Mouse (Mus musculus): ENCODE measurements around the gene Cbfa2t2.

The Cbfa2t2 gene

DNA sequence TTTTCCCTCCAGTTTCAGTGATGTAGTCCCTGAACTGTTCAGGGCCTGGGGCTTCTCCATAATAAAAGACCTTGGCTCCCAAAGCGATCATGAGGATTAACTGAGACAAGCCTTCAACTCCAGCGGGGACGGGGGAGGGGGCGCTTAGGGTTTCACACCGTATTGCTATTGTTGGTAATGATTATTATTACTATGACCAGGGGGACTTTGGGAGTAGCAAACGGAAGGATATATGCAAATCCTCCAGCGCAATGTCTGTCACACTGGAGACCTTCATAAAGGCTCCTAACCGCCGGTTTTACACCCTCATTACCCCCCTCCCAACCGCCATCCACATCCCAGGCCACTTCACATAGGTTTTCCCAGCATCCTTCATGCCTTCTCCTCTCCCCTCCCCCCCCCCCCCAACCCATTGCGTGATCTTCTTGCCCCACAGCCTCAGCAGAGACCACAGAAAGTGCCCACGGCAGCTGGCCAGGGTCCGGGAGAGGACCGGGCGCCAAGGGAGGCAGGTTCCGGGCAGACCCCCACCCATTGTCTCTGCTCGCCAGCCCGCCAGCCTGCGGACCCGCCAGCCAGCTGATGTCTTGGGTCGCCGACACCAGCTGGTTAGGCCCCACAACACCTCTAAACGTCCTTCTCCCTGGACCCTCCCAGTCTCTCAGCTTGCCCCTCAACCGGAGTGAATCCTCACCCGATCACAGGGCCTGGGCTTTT, 9.9 kb upstream of the Cbfa2t2 start:
- DNase-seq (ENCODE audit: low spot score): no peak

DNA sequence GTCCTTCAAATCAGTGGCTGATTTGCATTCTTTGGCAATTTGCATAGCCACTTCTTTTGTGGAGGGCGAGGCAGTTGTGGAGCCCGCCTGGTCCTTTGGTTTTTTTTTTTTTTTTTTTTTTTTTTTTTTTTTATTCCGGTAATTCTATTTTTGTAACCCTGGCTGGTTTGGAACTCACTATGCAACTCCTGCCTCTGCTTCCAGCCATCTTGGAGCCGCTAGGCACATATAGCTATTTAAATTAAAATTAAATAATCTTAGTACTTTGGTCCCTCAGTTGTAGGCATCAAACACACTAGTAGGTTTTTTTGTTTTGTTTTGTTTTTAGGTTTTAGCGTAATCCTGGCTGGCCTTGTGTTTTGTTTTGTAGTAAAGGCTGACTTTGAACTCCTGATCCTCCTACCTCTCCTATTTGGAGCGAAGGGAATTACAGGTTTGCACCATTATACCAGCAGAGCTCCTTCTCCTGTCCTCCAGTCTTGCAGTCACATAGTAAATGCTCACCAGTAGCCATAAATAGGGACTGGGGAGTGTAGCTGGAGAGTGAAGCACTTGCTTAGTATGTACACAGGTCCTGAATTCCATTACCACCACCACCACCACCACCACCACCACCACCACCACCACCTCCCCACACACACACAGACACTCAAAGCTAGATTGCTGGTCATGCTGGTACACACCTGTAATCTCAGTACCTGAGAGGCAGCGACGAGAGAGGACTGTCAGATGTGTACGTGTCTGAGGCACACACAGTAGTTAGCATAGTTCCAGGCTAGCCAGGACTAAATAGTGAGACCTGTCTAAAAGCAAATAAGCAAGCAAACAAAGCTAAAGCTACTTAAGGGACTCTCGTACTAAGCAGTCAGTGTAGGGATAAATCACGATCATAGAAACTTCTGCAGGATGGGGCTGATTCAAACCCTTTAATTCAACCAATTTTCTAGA, 9.1 kb upstream of the Cbfa2t2 start:
- DNase-seq (ENCODE audit: low spot score): no peak

DNA sequence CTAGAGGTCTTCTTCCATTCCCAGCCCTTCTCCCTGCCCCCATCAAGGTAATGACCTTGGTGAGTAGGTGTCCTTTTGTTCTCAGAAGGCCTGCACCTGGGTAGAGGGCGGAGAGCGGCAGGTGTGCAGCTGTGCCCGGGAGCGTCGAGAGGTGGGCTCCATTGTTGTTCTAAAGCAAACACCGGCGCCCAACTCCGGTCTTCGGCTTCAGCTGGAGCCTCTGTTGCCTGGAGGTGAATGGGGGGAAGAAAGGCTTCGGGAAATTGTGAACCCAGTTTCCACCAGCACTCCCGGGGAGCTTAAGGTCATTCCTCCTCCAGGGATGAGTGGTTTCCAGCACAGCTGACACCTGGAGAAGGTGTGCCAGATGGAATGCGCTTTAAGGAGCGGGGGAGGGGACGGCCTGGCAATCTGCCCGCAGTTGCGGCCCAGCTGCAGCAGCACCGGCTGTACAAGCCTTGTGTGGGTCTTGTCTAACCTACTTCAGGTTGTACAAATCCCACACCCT, 8.4 kb upstream of the Cbfa2t2 start:
- DNase-seq (ENCODE audit: low spot score): no peak

DNA sequence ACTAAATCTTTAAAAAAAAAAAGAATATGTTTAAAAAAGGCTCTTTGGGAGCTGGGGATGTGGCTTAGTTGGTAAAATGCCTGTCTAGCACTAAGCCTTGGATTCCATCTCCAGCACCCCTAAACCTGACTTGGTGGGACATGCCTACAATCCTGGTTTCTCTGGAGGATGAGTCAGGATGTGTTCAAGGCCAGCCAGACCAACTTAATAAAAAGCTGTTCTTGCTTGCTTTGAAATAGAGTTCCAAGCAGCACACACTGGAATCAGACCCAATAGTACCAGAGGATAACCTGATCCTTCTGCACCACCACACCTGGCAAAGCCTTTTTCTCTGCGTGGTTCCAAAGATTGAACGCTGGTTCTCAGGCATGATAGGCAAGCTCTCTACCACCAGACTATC, 5.7 kb upstream of the Cbfa2t2 start:
- DNase-seq (ENCODE audit: low spot score): no peak

DNA sequence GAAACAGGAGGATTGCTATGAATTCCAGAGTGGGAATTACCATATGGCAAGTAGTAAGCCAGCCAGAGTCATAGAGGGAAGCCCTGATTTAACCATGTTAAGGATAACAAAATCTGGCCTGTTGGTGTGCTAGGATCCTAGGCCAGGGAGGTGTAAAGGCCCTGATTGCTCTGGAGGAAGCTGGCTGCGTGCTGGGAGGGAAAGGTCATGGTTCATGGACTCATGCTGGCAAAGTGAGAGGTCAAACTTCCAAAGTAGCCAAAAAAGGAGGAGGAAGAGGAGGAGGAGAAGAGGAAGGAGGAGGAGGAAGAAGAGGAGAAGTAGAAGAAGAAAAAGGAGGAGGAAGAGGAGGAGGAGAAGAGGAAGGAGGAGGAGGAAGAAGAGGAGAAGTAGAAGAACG, 3.6 kb upstream of the Cbfa2t2 start:
- no peak for DNase-seq (ENCODE audit: low spot score)

DNA sequence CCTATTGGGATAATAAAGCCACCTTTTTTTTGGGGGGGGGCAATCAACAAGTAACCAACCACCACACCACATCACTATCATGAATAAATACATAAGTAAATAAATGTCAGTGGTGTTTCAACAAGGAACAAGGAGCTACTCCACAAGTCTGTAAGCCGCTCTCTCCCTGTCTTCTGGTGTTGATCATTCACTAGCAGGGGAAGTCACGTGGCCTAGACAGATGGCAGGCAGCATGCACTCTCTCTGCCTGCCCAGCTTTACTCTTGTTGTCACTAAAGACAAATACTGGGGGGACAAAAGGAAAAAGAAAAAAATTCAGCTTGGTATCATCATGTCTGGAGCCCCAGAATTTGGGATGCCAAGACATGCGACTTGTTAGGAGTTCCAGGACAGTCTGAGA, 2.9 kb upstream of the Cbfa2t2 start:
- DNase-seq (ENCODE audit: low spot score): no peak

DNA sequence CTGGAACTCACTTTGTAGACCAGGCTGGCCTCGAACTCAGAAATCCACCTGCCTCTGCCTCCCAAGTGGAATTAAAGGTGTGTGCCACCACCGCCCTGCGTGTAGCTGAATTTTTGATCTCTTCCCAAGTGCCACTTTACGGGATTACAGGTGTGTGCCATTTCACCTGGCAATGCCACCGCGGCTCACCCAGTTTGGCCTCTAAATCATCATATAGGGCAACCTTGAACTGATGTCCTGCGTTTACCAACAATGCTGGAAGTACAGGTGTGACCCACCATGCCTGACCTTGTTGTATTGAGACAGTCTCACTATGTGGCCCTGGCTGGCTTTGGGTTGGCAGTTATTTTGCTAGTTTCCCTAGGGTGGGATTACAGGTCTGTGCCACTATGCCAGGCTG, 1.6 kb upstream of the Cbfa2t2 start:
- no peak for DNase-seq (ENCODE audit: low spot score)

DNA sequence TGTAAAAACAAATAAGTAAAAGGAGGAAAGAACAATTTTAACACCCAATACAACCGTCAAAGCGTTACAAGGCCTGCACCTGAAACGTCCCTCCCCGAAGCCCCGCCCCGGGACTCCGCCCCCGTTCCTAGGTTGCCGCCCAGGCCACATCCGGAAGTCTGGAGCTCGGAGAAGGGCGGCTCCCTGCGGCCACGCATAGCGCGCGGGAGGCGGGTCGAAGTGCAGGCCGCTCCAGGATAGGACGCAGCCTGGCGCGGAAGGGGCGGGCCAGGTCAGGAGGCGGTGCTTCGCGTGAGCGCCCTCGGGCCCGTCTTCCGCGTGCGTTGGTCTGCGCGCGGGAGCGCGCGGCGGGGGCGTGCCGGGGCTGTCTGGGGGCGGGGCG, 214 bp upstream of the Cbfa2t2 start:
- peak; percentile 96 for DNase-seq (ENCODE audit: low spot score)

DNA sequence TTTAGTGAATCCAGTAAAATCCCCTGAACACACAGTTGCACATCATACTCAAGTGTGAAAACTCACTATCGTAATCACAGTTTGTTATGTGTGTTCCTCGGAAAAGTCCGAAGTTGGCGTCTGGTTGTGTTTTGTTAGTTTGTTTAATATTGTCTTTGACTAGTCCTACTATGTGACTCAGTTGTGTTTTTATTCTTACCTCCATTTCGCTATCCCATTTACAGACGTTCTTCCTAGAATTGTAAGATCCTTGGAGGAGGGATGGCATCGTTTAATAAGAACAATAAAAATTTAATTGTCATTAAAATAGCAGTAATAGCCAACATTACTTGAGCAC, 878 bp downstream of the Cbfa2t2 start:
- DNase-seq (ENCODE audit: low spot score): no peak

DNA sequence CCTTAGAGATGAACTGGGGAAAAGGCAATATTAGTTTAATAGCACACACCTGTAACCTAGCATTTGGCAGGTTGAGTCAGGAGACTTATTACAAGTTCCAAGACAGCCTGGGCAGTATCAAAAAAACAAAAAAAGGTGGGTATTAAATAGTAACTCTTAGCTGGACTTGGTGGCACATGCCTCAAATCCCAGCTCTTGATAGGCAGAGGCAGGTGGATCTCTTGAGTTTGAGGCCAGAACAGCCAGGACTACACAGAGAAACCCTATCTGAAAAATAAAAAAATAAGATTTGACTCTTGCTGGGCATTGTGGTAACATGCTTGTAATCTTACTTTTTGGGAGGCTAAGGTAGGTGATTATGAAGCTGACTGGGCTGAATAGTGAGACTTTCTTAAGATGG, 4.2 kb downstream of the Cbfa2t2 start:
- no peak for DNase-seq (ENCODE audit: low spot score)

DNA sequence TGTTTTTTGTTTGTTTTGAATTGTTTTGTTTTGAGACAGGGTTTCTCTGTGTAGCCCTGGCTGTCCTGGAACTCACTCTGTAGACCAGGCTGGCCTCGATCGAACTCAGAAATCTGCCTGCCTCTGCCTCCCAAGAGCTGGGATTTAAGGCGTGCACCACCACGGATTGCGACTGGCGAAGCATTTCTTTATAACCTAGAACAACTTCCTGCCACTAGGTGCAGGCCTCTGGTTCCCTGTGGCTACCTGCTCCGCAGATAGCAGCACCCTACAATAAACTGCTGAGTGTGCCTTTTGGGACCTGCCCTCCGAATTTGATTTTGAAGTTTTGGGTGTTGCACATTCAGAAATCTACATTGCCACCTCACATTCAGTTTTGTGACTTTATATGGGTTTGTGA, 11.5 kb downstream of the Cbfa2t2 start:
- no peak for DNase-seq (ENCODE audit: low spot score)

DNA sequence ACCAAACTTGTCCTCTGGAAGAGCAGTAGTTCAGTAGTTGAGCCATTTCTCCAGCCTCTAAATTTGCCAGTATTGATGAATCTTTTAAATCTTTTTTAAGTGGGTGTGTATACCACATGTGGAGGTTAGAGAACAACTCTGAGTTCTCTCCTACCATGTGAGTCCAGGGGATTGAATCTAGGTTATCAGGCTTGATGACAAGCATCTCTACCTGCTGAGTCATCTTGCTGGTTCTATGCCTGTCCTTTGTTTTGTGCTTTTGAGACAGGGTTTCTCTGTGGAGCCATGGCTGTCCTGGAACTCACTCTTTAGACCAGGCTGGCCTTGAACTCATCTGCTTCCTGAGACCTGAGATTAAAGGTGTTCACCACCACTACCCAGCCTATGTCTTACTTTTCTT, 12.4 kb downstream of the Cbfa2t2 start:
- DNase-seq (ENCODE audit: low spot score): no peak

DNA sequence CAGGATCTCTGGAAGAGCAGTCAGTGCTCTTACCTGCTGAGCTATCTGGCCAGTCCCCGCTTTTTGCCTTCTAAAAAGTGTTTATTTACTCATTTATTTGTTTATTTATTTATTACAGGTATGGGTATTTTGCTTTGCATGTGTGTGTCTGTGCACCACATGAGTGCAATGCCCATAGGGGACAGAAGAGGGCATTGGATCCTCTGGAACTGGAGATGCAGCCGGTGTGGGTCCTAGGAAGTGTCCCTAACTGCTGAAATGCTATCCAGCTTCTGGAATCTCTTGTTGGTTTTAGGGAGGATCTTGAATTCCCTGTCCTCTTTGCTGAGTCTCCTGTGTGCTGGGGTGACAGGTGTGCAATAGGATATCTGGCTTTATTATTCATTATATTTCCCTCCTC, 16.7 kb downstream of the Cbfa2t2 start:
- no peak for DNase-seq (ENCODE audit: low spot score)

DNA sequence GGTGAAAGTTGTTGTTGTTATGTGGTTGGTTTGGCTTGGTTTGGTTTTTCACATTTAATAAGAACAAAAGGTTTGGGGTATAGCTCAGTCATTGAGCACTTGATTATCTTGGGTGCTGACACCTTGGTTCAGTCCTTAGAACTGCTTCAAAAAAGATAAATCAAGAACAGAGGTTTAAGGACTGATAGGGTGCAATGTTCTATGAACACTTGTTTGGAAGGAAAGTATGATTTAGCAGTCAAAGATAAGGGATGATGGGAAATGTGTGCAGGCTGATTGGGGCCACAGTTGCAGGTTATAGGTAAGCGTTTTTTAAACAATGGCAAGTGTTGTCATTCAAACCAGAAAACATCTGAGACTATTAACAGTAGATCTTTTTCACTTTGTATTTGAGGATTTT, 17.8 kb downstream of the Cbfa2t2 start:
- DNase-seq (ENCODE audit: low spot score): no peak

DNA sequence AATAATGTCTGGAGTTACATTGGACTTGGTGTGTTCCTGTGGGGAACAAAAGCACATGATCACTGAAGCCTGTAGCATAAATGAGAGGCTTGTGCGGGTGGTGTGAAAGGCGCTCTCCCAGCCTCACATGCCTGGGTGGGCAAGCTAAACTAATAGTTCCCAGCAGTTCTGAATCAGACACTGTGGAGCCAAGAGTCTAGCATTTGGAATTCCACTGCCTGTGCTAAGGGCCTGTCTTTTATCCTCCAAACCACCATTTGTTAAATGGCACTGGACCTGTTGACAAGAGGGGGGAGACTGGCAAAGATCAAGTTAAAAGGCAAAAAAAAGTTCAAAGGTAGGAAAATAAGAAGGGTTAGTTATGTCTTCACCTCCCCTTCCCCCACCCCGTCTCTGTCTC, 18.3 kb downstream of the Cbfa2t2 start:
- DNase-seq (ENCODE audit: low spot score): no peak

DNA sequence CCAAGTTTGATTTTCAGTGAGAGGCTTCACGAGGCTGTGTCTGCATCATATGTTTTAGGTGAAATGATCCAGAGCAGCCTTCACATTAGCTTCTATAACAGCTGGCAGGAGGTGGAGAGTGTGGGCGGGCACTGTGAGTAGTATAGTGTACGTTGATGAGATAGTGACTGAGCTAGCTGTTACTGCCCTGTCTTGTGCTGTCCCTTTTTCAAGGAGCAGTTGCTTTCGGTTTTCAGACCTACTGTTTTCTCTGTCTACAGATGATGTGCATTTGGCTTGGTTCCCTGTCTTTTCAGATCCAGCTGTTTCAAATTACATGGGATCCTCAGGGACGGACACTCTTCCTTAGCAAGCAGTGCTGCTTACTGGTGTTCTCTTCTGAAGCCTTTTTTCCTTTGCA, 19.5 kb downstream of the Cbfa2t2 start:
- DNase-seq (ENCODE audit: low spot score): peak; percentile 28

DNA sequence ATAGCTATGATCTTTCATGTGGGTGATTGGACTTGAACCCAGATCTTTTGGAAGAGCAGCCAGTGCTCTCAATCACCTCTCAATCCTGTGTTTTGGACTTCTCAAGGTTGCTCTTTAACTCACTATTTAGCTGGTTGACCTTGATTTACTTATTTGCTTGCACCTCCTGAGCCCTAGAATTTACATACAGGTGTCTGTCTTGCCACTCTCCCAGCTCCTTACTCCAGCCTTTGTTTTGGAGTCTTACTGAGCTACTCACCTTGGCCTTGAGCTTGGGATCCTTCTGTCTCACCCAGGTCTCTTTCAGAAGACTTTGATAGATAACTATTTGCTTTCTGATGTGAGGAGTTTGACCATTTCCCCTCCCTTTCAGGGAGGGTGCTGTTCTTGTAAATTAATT, 20.3 kb downstream of the Cbfa2t2 start:
- DNase-seq (ENCODE audit: low spot score): no peak

DNA sequence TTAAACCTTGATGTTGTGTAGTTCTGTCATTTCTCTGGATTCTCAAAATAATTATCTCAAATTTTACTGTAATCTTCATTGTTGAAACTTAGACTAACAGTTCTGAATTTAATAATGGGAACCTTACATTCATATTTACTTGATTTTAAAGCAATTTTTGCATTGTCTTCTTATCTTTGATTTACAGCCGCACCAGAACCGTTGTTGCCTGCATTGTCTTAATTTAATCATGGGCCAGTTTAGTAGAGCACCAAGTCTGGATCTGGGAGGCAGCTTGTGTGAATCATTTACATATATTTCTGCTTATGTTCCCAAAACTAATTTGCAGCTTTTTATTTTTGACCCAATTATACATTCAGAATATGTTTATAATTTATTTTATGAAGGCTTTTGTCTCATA, 23.0 kb downstream of the Cbfa2t2 start:
- DNase-seq (ENCODE audit: low spot score): no peak

DNA sequence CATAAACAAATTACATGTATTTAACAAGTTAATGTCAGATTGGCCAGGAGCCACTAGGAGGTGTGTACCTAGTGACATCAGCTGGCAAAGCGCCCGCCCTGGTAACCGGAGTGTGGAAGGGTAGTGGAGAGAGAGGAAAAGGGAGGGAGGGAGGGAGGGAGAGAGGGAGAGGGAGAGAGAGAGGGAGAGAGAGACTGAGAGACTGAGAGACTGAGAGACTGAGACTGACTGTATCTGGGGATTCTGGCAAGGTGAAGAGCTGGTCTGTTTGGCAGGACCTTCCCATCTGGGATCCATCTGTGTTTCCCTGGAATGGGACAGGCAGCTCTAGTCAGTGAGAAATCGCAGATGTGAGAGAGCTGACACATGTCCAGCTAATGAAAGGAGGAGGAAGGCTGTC, 23.6 kb downstream of the Cbfa2t2 start:
- DNase-seq (ENCODE audit: low spot score): no peak

DNA sequence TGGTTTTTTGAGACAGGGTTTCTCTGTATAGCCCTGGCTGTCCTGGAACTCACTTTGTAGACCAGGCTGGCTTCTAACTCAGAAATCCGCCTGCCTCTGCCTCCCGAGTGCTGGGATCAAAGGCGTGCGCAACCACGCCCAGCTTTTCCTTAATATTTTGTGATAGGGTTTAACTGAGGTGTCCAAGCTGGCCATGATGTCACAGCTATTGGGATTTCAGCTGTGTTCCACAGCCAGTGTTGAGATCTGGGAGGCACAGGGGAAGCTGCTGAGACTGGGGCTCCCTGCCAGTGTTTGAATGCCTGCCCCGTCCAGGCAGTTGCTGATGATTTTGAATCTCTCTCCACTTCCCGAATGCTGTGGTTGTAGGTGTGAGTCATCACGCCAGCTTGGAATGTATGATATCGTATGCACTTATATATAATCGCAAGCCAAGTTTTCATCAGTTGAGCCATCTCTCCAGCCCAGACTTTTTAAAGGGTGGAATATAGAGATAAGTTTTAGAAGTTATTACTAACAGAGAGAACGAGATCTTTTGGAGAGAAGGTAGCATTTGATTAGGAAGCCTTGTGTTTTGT, 27.4 kb downstream of the Cbfa2t2 start:
- no peak for DNase-seq (ENCODE audit: low spot score)

DNA sequence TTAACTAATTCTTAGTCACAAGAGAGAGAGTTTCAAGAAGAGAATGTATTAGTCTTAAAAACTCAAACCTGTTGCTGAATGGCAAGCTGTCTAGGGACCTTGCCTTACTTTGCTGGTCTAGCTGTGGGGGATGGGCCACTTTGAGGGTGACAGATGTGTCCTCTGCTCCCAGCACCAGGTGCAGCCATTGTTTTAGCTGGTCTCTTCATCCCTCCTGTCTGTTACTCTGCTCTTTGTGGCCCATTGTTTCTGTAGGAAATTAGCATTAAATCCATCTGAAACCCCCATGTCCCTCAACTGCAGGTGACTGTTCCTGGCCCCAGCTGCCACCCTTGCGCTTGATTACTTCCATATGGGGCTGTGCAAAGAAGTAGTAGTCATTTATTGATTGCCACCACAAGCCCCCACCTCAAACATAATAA, 29.6 kb downstream of the Cbfa2t2 start:
- no peak for DNase-seq (ENCODE audit: low spot score)

DNA sequence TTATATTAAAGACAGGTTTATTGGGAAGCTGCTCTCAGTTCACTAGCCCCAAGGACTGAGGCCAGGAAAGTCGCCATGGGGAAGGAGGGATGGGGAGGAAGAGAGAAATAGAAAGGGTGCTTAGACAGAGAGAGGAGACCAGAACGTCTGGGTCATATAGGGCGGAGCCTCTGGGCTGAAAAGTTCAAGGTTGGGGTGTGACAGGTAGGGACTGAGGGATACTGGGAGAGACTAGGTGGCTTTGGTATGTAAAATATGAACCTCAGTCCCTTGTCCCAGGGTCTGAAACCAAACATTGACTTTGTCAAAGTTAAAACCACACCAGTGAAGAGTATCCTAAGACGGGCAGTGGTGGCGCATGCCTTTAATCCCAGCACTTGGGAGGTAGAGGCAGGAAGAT, 30.9 kb downstream of the Cbfa2t2 start:
- DNase-seq (ENCODE audit: low spot score): no peak
